Comparison of ENCODE assay signal across 28 mouse cellular contexts in the genomic region with DNA sequence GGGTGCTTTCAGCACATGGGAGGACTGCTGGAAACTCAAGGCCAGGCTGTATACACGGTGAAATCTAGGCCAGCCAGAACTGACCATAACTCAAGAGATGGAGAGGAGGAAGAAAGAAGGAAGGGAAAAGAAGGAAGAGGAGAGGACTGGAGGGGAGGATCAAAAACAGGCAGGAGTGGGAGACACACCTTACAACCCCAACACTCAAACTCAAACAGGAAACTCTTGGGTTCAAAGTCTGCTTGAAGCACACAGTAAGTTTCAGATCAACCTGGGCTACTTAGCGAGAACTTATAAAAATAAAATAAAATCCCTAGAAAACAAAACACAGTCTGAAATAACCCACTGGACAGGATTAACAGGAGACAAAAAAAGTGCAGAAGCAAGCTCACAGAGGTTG.
A peak's percentile ranks its signal among the peaks of the same experiment; 100 is the strongest.
DNase-seq lines count a peak whose midpoint lies in the region; ATAC-seq and TF ChIP-seq lines count a peak whose summit lies in the region.
"Had no signal": no experiment of that assay in that cellular context is flagged by ENCODE, and none has a peak within 500 bp of the region (broad histone marks: within the 10 kb centered on the region; RNA-seq: fewer than 3 reads in every experiment).

No protein-coding gene starts in this region.

- H3K4me3 ChIP-seq in gastrocnemius, adult 2 months: no peak overlapping the region
- no peak overlapping the region for H3K4me3 ChIP-seq in intestine, embryonic 14.5 days (ENCODE audit: low read depth, low read length)
- H3K4me3 ChIP-seq in intestine, embryonic 16.5 days (ENCODE audit: low read length): no peak overlapping the region
- H3K4me3 ChIP-seq in midbrain, embryonic 16.5 days (ENCODE audit: low read depth, low read length): no peak overlapping the region
- H3K4me3 ChIP-seq: embryonic facial prominence, embryonic 12.5 days; embryonic facial prominence, embryonic 15.5 days; forebrain, embryonic 13.5 days had no signal

- peaks cover 18% of the 10 kb centered on the region for H3K36me3 ChIP-seq in intestine, embryonic 14.5 days (ENCODE audit: control insufficient read depth, insufficient read depth, low read length)
- H3K36me3 ChIP-seq in intestine, embryonic 16.5 days (ENCODE audit: control insufficient read depth, insufficient read depth, low read length): peaks cover 3% of the 10 kb centered on the region; the same call in 1 of the 2 replicates
- no peaks in the 10 kb centered on the region; the same call in 1 of the 2 replicates for H3K36me3 ChIP-seq in midbrain, embryonic 16.5 days (ENCODE audit: control insufficient read depth, insufficient read depth, low read length)
- H3K36me3 ChIP-seq: G1E had no signal

- no peaks in the 10 kb centered on the region for H3K4me1 ChIP-seq in intestine, embryonic 14.5 days (replicated peaks; ENCODE audit: control insufficient read depth, insufficient read depth, low read length)
- peaks cover 10% of the 10 kb centered on the region; the same call in 1 of the 2 replicates for H3K4me1 ChIP-seq in intestine, embryonic 16.5 days (ENCODE audit: control insufficient read depth, insufficient read depth, low read length)
- H3K4me1 ChIP-seq in midbrain, embryonic 16.5 days (ENCODE audit: control insufficient read depth, insufficient read depth, low read length): 0 out of 2 replicates have a peak, but pooled peaks cover 3% of the 10 kb centered on the region

- 0 out of 2 replicates have a peak overlapping the region, but pooled peaks have one; percentile 20 for H3K27ac ChIP-seq in gastrocnemius, adult 2 months
- H3K27ac ChIP-seq in intestine, embryonic 14.5 days (ENCODE audit: low read depth): no peak overlapping the region
- 0 out of 2 replicates have a peak overlapping the region, but pooled peaks have one; percentile 18 for H3K27ac ChIP-seq in intestine, embryonic 16.5 days (ENCODE audit: low read length)
- H3K27ac ChIP-seq in midbrain, embryonic 16.5 days (ENCODE audit: low read length): no peak overlapping the region
- H3K27ac ChIP-seq: embryonic facial prominence, embryonic 12.5 days; embryonic facial prominence, embryonic 15.5 days; forebrain, embryonic 13.5 days; hindbrain, embryonic 14.5 days; hindbrain, postnatal 0 days had no signal

- no peak for DNase-seq in gastrocnemius, adult 2 months
- no peak for DNase-seq in gastrocnemius, adult 8-10 months (ENCODE audit: low spot score in 2 of 2)
- no peak for DNase-seq in intestine, embryonic 14.5 days (ENCODE audit: low spot score)
- no peak for DNase-seq in spleen, postnatal 4 days (ENCODE audit: low spot score in 2 of 2)
- DNase-seq: adrenal gland, postnatal 10 days; adrenal gland, postnatal 36 days; B cell, adult 2 months; cerebellum, adult 11 months; cerebellum, adult 2 months; cerebellum, adult 9-11 months; cerebellum, postnatal 25 days; gastrocnemius, postnatal 25 days; heart, postnatal 14 days; heart, postnatal 4 days; kidney, adult 2 months had no signal

- intact Hi-C loops in gastrocnemius, adult 2 months (cut with DNase I): no loop called here

- ATAC-seq in intestine, embryonic 14.5 days (replicated peaks; ENCODE audit: low FRiP score, low TSS enrichment, low read depth): 0 out of 2 replicates have a peak, but pooled peaks have one; percentile 43
- peak; percentile 69 for ATAC-seq in intestine, embryonic 16.5 days
- ATAC-seq in midbrain, embryonic 16.5 days: no peak
- ATAC-seq: forebrain, embryonic 13.5 days; forebrain, embryonic 16.5 days; hindbrain, postnatal 0 days; inflammation-experienced regulatory T-cells, adult 6 months; Patski had no signal

- no peak for TF ChIP-seq CTCF in gastrocnemius, adult 2 months (IDR thresholded peaks at IDR 0.05)

- no peaks in the 10 kb centered on the region for H3K9me3 ChIP-seq in intestine, embryonic 14.5 days (ENCODE audit: control insufficient read depth, low read length)
- H3K9me3 ChIP-seq in intestine, embryonic 16.5 days (ENCODE audit: control insufficient read depth, low read length): no peaks in the 10 kb centered on the region
- no peaks in the 10 kb centered on the region for H3K9me3 ChIP-seq in midbrain, embryonic 16.5 days (replicated peaks; ENCODE audit: control insufficient read depth, low read length, poor library complexity, severe bottlenecking)
- H3K9me3 ChIP-seq: embryonic facial prominence, embryonic 12.5 days; embryonic facial prominence, embryonic 15.5 days; forebrain, embryonic 13.5 days; G1E had no signal

- H3K4me2 ChIP-seq in intestine, embryonic 14.5 days (ENCODE audit: low read length): no peak overlapping the region
- no peak overlapping the region for H3K4me2 ChIP-seq in intestine, embryonic 16.5 days (ENCODE audit: low read depth, low read length)
- H3K4me2 ChIP-seq in midbrain, embryonic 16.5 days (ENCODE audit: low read length): no peak overlapping the region
- H3K4me2 ChIP-seq: embryonic facial prominence, embryonic 12.5 days; embryonic facial prominence, embryonic 15.5 days; forebrain, embryonic 13.5 days; heart, embryonic 11.5 days; hindbrain, embryonic 14.5 days had no signal

- H3K9ac ChIP-seq in intestine, embryonic 14.5 days (ENCODE audit: low read length): no peak overlapping the region
- H3K9ac ChIP-seq in intestine, embryonic 16.5 days (ENCODE audit: low read depth, low read length): no peak overlapping the region
- no peak overlapping the region for H3K9ac ChIP-seq in midbrain, embryonic 16.5 days (ENCODE audit: low read depth, low read length)
- H3K9ac ChIP-seq: embryonic facial prominence, embryonic 12.5 days; embryonic facial prominence, embryonic 15.5 days; forebrain, embryonic 13.5 days; hindbrain, embryonic 14.5 days had no signal

- WGBS in intestine, embryonic 14.5 days: 55% methylated on average over 2 of the region's 2 CpGs
- 56% methylated on average over 2 of the region's 2 CpGs for WGBS in intestine, embryonic 16.5 days
- 84% methylated on average over 2 of the region's 2 CpGs for WGBS in midbrain, embryonic 16.5 days

- H3K27me3 ChIP-seq in intestine, embryonic 14.5 days (replicated peaks; ENCODE audit: control insufficient read depth, insufficient read depth, low read length): no peaks in the 10 kb centered on the region
- H3K27me3 ChIP-seq in intestine, embryonic 16.5 days (replicated peaks; ENCODE audit: control insufficient read depth, insufficient read depth, low read length): no peaks in the 10 kb centered on the region
- H3K27me3 ChIP-seq in midbrain, embryonic 16.5 days (ENCODE audit: control insufficient read depth, insufficient read depth, low read depth, low read length): no peaks in the 10 kb centered on the region
- H3K27me3 ChIP-seq: CH12.LX; embryonic facial prominence, embryonic 12.5 days; embryonic facial prominence, embryonic 15.5 days; forebrain, embryonic 13.5 days; Patski had no signal

Comparison
In these comparisons a context has a peak if more than half of its experiments do, and no peak if none do; other contexts are left out.
1. H3K27ac ChIP-seq: peak in gastrocnemius, adult 2 months (single experiment) and intestine, embryonic 16.5 days (single experiment); none in intestine, embryonic 14.5 days (single experiment) and midbrain, embryonic 16.5 days (single experiment).